ENCODE assay signal across 36 mouse cellular contexts in the genomic region with DNA sequence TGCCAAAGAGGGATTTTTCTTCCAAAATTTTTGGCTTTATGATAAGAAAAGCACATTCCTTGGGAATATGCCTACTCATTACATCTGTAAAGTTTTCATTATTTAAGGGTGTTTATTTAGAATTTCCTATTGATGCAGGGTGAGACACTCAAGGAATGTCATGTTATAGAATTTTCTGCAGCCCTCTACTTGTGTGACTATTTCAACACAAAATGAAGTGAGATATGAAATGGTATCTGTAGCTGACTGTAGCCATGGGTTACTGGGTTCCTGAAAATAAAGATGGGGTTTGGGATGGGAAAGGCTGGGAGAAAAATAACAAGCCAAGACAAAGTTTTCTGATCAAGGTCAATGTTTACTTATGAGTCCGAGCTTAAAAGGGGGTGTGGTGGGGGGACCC.
"Had no signal": no experiment of that assay in that cellular context is flagged by ENCODE, and none has a peak within 500 bp of the region (broad histone marks: within the 10 kb centered on the region; RNA-seq: fewer than 3 reads in every experiment).

No protein-coding gene starts in this region.

- H3K9me3 ChIP-seq: heart, embryonic 10.5 days; heart, embryonic 12.5 days; heart, embryonic 13.5 days; heart, embryonic 15.5 days; hindbrain, embryonic 10.5 days; hindbrain, embryonic 12.5 days; hindbrain, embryonic 13.5 days; hindbrain, embryonic 15.5 days; intestine, embryonic 15.5 days; kidney, embryonic 15.5 days had no signal

- H3K27ac ChIP-seq: heart, adult 2 months; heart, embryonic 10.5 days; heart, embryonic 13.5 days; heart, embryonic 15.5 days; hindbrain, embryonic 10.5 days; hindbrain, embryonic 12.5 days; hindbrain, embryonic 13.5 days; hindbrain, embryonic 14.5 days; hindbrain, embryonic 15.5 days; hindbrain, postnatal 0 days; intestine, embryonic 15.5 days; kidney, embryonic 15.5 days; kidney, postnatal 0 days; layer of hippocampus, adult 2 months had no signal

- H3K4me2 ChIP-seq: heart, embryonic 11.5 days; heart, embryonic 12.5 days; heart, embryonic 13.5 days; heart, embryonic 15.5 days; hindbrain, embryonic 12.5 days; hindbrain, embryonic 13.5 days; hindbrain, embryonic 14.5 days; hindbrain, embryonic 15.5 days; intestine, embryonic 15.5 days; kidney, embryonic 15.5 days had no signal

- ATAC-seq: hindbrain, embryonic 16.5 days; hindbrain, postnatal 0 days; inflammation-experienced regulatory T-cells, adult 6 months; intestine, embryonic 15.5 days; intestine, embryonic 16.5 days; intestine, postnatal 0 days had no signal

- DNase-seq: heart, adult 18-20 months; heart, adult 2 months; heart, postnatal 10 days; heart, postnatal 14 days; heart, postnatal 36 days; heart, postnatal 4 days; kidney, adult 11 months; kidney, adult 18-20 months; kidney, adult 2 months; kidney, adult 8-10 months; kidney, adult 9 months; kidney, postnatal 10 days; kidney, postnatal 14 days; kidney, postnatal 25 days; kidney, postnatal 36 days; kidney, postnatal 4 days; layer of hippocampus, adult 9-11 months had no signal

- H3K9ac ChIP-seq: heart, embryonic 12.5 days; heart, embryonic 13.5 days; heart, embryonic 15.5 days; hindbrain, embryonic 12.5 days; hindbrain, embryonic 13.5 days; hindbrain, embryonic 14.5 days; hindbrain, embryonic 15.5 days; intestine, embryonic 15.5 days; kidney, embryonic 15.5 days had no signal

- H3K27me3 ChIP-seq: heart, embryonic 12.5 days; heart, embryonic 13.5 days; heart, embryonic 15.5 days; hindbrain, embryonic 12.5 days; hindbrain, embryonic 13.5 days; hindbrain, embryonic 15.5 days; intestine, embryonic 15.5 days; kidney, embryonic 15.5 days had no signal

- H3K4me1 ChIP-seq: heart, embryonic 10.5 days; heart, embryonic 12.5 days; heart, embryonic 13.5 days; heart, embryonic 15.5 days; hindbrain, embryonic 10.5 days; hindbrain, embryonic 12.5 days; hindbrain, embryonic 13.5 days; hindbrain, embryonic 15.5 days; intestine, embryonic 15.5 days; kidney, embryonic 15.5 days had no signal

- H3K36me3 ChIP-seq: heart, embryonic 10.5 days; heart, embryonic 12.5 days; heart, embryonic 13.5 days; heart, embryonic 15.5 days; hindbrain, embryonic 10.5 days; hindbrain, embryonic 12.5 days; hindbrain, embryonic 13.5 days; hindbrain, embryonic 15.5 days; intestine, embryonic 15.5 days; kidney, embryonic 15.5 days had no signal

- H3K4me3 ChIP-seq: heart, adult 2 months; heart, embryonic 10.5 days; heart, embryonic 12.5 days; heart, embryonic 13.5 days; heart, embryonic 15.5 days; hindbrain, embryonic 10.5 days; hindbrain, embryonic 12.5 days; hindbrain, embryonic 13.5 days; hindbrain, embryonic 15.5 days; intestine, embryonic 15.5 days; kidney, embryonic 15.5 days; layer of hippocampus, adult 2 months had no signal
